Mouse (Mus musculus): ENCODE data around the gene Atg16l2. TPM values are rescaled to one million over a fixed set of nuclear protein-coding genes. Genes with fewer than 3 reads are reported as not detected.

Gene Atg16l2
- polyA plus RNA-seq, 1 experiment = 0.17 TPM

DNA sequence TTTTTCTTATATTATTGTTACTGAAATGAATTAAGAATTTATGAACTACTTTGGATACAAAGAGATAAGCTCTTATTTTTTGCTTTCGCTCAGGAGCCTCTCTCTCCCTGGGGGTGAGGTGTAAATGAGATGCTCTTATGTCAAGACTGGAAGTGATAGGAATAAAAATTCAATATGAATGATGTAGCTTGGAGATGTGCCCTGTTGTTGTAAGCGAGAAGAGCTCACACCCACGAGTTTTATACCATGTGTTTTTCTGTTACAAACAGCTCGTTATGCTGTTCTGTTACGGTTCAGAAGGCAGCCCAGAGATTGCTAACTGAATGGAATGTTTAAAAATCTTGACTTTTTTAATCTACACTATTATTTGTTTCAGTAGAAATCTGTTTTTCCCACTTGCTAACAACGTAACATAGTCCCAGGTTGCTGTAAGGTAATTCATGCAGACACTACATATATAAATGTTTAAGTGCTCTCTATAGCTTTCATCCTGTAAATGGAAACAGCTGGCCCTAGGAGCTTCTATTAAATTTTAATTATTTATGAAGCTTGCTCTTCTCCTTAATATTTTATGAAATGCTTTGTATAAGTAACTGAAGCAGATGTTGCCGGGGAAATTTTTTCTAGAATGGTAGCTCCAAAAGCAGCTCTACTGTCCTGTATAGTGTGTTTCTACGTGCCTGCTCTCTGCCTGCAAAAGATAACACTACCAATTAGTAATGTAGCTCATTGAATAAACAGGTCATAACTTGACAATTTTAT, 65.2 kb downstream of the Atg16l2 start:
- no peak overlapping the region for H3K4me3 ChIP-seq (replicated peaks)

DNA sequence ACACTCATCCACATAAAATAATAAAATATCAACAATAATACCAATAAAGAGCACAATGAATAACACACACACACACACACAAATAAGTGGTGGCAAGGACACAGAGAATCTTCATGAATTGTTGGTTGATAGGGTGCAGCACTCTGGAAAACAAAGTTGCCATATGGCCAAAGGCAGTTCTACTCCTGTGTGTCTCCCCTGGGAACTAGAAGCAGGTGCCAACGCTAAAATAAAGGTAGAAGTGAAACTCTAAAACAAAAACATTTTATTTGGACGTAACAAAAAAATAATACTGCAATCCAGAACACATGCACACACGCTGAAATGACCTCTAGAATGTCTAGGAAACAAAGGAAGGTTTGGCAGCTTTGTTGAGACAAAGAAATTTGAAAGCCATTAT, 69.3 kb downstream of the Atg16l2 start:
- Histone ChIP-seq H3K36me3 (ENCODE audit: control insufficient read depth) (no peaks in the 10 kb centered on the region), H3K4me3 (replicated peaks) (no peak overlapping the region), H3K9me3 (ENCODE audit: control insufficient read depth, low read length) (no peaks in the 10 kb centered on the region), H3K4me1 (ENCODE audit: control insufficient read depth) (no peaks in the 10 kb centered on the region), H3K27me3 (ENCODE audit: control insufficient read depth) (no peaks in the 10 kb centered on the region)
- no peak for TF ChIP-seq GATA1 (IDR thresholded peaks at IDR 0.05; ENCODE audit: low read length)
- no peak for TF ChIP-seq TAL1 (IDR thresholded peaks at IDR 0.05; ENCODE audit: low read length)

More for the DNA sequence above, 65.2 kb downstream of the Atg16l2 start:
- no peak for TF ChIP-seq GATA1 (IDR thresholded peaks at IDR 0.05; ENCODE audit: low read length)
- TF ChIP-seq TAL1 (IDR thresholded peaks at IDR 0.05; ENCODE audit: low read length) = no peak
- Histone ChIP-seq H3K4me1 (ENCODE audit: control insufficient read depth) (no peaks in the 10 kb centered on the region), H3K36me3 (ENCODE audit: control insufficient read depth) (no peaks in the 10 kb centered on the region; the same call in 1 of the 2 replicates), H3K9me3 (ENCODE audit: control insufficient read depth, low read length) (no peaks in the 10 kb centered on the region), H3K27me3 (ENCODE audit: control insufficient read depth) (no peaks in the 10 kb centered on the region)

DNA sequence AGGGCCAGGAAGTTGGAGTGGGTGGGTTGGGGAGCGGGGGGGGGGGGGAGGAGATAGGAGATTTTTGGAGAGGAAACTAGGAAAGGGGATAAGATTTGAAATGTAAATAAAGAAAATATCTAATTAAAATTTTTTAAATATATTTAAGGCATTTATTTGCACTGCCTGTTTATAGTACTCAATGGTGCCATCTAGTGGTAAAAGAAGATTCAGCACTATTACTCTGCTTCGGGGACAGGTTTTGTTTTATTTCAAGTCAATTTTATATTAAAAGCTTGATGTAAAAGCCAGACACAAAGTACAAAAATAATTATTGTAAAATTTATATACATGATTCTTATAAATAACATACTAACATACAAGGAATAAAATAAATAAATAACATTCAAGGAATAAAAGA, 70.6 kb downstream of the Atg16l2 start:
- H3K27me3 ChIP-seq (ENCODE audit: control insufficient read depth) = no peaks in the 10 kb centered on the region
- H3K4me1 ChIP-seq (ENCODE audit: control insufficient read depth) = no peaks in the 10 kb centered on the region
- H3K36me3 ChIP-seq (ENCODE audit: control insufficient read depth) = no peaks in the 10 kb centered on the region
- H3K9me3 ChIP-seq (ENCODE audit: control insufficient read depth, low read length) = no peaks in the 10 kb centered on the region
- TF ChIP-seq TAL1 (IDR thresholded peaks at IDR 0.05; ENCODE audit: low read length) = no peak
- no peak for TF ChIP-seq GATA1 (IDR thresholded peaks at IDR 0.05; ENCODE audit: low read length)
- no peak overlapping the region for H3K4me3 ChIP-seq (replicated peaks)

DNA sequence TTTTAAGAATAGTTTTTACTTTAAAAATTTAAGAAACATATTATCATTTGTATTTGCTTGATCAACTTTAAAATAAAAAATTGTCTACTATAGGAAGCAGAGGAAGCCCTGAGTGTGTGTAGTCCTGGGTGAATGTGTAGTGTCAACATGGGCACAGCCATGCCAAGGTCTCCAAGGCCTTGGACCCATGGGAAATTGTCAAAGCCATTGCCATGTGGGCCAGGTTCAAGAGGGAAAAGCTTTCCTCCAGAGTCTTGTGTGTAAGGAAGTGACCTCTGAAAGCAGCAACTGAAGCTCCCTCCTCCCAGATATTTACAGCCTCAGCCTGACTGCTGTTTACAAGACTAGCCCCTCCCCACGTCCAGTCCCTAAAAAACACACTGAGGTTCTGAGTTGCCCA, 72.7 kb downstream of the Atg16l2 start:
- TF ChIP-seq TAL1 (IDR thresholded peaks at IDR 0.05; ENCODE audit: low read length) = no peak
- TF ChIP-seq GATA1 (IDR thresholded peaks at IDR 0.05; ENCODE audit: low read length) = no peak
- no peaks in the 10 kb centered on the region for H3K36me3 ChIP-seq (ENCODE audit: control insufficient read depth)
- no peaks in the 10 kb centered on the region for H3K9me3 ChIP-seq (ENCODE audit: control insufficient read depth, low read length)
- no peak overlapping the region for H3K4me3 ChIP-seq (replicated peaks)
- H3K27me3 ChIP-seq (ENCODE audit: control insufficient read depth) = no peaks in the 10 kb centered on the region
- H3K4me1 ChIP-seq (ENCODE audit: control insufficient read depth) = no peaks in the 10 kb centered on the region

DNA sequence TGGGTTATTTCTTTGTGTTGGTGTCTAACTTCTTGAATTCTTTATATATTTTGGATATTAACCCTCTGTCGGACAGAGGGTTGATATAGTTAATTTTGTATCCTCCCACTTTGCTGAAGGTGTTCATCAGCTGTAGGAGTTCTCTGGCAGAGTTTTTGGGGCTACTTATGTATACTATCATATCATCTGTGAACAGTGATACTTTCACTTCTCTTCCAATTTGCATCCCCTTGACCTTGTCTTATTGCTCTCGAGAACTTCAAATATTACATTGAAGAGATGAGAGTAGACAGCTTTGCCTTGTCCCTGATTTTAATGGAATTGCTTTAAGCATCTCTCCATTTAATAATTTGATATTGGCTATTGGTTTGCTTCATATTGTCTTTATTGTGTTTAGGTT, 78.5 kb downstream of the Atg16l2 start:
- TF ChIP-seq GATA1 (IDR thresholded peaks at IDR 0.05; ENCODE audit: low read length) (no peak), TAL1 (IDR thresholded peaks at IDR 0.05; ENCODE audit: low read length) (no peak)
- H3K36me3 ChIP-seq (ENCODE audit: control insufficient read depth) = no peaks in the 10 kb centered on the region
- H3K27me3 ChIP-seq (ENCODE audit: control insufficient read depth) = no peaks in the 10 kb centered on the region
- H3K9me3 ChIP-seq (ENCODE audit: control insufficient read depth, low read length) = no peaks in the 10 kb centered on the region
- H3K4me3 ChIP-seq (replicated peaks) = no peak overlapping the region
- no peaks in the 10 kb centered on the region for H3K4me1 ChIP-seq (ENCODE audit: control insufficient read depth)

DNA sequence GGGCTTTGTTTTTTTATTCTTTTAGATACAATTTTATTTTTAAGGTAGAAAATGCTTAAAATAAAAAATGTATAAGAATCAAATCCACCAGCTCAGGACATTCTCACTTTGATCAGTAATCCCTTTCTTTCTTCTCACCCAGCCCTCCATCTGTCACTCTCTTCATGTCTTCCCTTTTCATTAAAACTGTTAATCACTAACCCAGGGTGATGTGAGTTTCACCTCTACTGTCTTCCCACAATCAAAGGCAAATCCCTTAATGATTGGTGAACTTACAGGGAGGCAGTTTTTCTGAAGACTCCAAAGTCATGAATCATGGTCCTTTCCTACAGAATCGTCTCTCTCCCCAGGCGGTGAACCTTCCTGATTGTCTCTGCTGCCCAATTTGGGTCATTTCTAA, 85.3 kb downstream of the Atg16l2 start:
- TF ChIP-seq TAL1 (IDR thresholded peaks at IDR 0.05; ENCODE audit: low read length) = no peak
- no peak for TF ChIP-seq GATA1 (IDR thresholded peaks at IDR 0.05; ENCODE audit: low read length)
- H3K4me1 ChIP-seq (ENCODE audit: control insufficient read depth) = no peaks in the 10 kb centered on the region

DNA sequence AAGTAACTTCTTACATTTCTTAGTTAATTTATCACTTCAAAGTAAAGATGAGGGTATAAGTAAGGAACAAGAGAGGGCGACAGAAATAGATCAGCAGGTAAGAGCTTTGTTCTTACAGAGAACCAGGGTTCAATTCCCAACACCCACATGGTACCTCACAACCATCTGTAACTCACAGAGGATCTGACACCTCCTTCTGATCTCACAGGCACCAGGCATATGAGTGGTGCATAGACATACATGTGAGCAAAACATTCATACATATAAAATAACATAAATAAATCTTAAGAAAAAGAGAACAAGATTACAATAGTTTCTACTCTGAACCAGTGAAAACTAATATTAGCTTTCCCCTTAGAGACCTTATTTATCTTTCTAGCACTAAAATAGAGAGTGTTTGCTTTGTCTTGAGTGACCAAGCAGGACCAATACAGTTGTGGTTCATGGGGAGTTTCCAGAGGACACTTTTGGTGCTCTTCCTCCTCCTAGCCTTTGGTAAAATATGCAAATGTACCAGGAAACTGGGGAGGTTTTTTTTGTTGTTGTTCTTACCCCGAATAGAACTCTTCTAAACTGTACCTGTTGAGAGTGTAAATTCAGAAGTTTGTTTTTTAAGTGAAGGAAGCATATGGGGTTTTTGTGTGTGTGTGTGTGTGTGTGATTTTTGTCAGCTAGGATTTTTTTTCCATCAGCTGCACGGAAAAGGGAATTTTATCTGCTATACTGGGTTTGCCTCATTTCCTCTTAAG, 88.4 kb downstream of the Atg16l2 start:
- H3K27me3 ChIP-seq (ENCODE audit: control insufficient read depth) = no peaks in the 10 kb centered on the region
- no peak overlapping the region for H3K4me3 ChIP-seq (replicated peaks)
- no peak for TF ChIP-seq GATA1 (IDR thresholded peaks at IDR 0.05; ENCODE audit: low read length)
- TF ChIP-seq TAL1 (IDR thresholded peaks at IDR 0.05; ENCODE audit: low read length) = no peak
- no peaks in the 10 kb centered on the region for H3K36me3 ChIP-seq (ENCODE audit: control insufficient read depth)
- H3K9me3 ChIP-seq (ENCODE audit: control insufficient read depth, low read length) = no peaks in the 10 kb centered on the region
- no peaks in the 10 kb centered on the region for H3K4me1 ChIP-seq (ENCODE audit: control insufficient read depth)

More for the DNA sequence above, 85.3 kb downstream of the Atg16l2 start:
- Histone ChIP-seq H3K27me3 (ENCODE audit: control insufficient read depth) (no peaks in the 10 kb centered on the region), H3K36me3 (ENCODE audit: control insufficient read depth) (no peaks in the 10 kb centered on the region), H3K9me3 (ENCODE audit: control insufficient read depth, low read length) (no peaks in the 10 kb centered on the region), H3K4me3 (replicated peaks) (no peak overlapping the region)

Other genes with a start within 250 kb of the Atg16l2 start
- 0.02 TPM in 2 replicates for gene Fchsd2, start 209.4 kb downstream of the Atg16l2 start, polyA plus RNA-seq (2012)
- 63.0 and 74.9 TPM in 2 replicates for gene Stard10, start 14.8 kb upstream of the Atg16l2 start, polyA plus RNA-seq (2012)
- gene Arap1, start 45.8 kb upstream of the Atg16l2 start, polyA plus RNA-seq (2012) = 0.68 and 1.1 TPM in 2 replicates
- gene Gm45837, start 108.6 kb upstream of the Atg16l2 start, polyA plus RNA-seq (2012) = not detected in 2 replicates
- gene Pde2a, start 119.4 kb upstream of the Atg16l2 start, polyA plus RNA-seq (2012) = 0.01 TPM in 2 replicates